Mouse (Mus musculus) neural tube, embryonic 15.5 days (tissue): ENCODE data around the gene Vps18. TPM values are rescaled to one million over a fixed set of nuclear protein-coding genes. Genes with fewer than 3 reads are reported as not detected.

Source experiments
- ATAC-seq: fragments of 200-750 bp; cut with Nextera tagmentation; 2 replicates; pipeline ENCODE4 v1.8.0; 2017; ENCODE audit warnings: mild to moderate bottlenecking, moderate TSS enrichment, moderate library complexity; ENCODE audit not compliant: low FRiP score
- H3K27ac ChIP-seq: fragments of 300-500 bp; sonication (generic); replicated peaks from 2 replicates; pipeline ENCODE4 v1.5.1; 2015; ENCODE audit warnings: mild to moderate bottlenecking, inconsistent platforms
- H3K27me3 ChIP-seq: fragments of 300-500 bp; sonication (generic); replicated peaks from 2 replicates; pipeline ENCODE4 v1.6.1; 2015; ENCODE audit warnings: inconsistent platforms
- H3K36me3 ChIP-seq: fragments of 300-500 bp; sonication (generic); 2 replicates; pipeline ENCODE4 v1.6.1; 2015; ENCODE audit warnings: inconsistent platforms
- H3K4me1 ChIP-seq: fragments of 300-500 bp; sonication (generic); 2 replicates; pipeline ENCODE4 v1.6.1; 2015; ENCODE audit warnings: inconsistent platforms
- H3K4me2 ChIP-seq: fragments of 300-500 bp; sonication (generic); 2 replicates; pipeline ENCODE4 v1.6.1; 2015; ENCODE audit warnings: inconsistent platforms, mild to moderate bottlenecking, moderate library complexity
- H3K4me3 ChIP-seq: fragments of 300-500 bp; sonication (generic); replicated peaks from 2 replicates; pipeline ENCODE4 v1.5.1; 2015; ENCODE audit warnings: mild to moderate bottlenecking, inconsistent platforms
- H3K9ac ChIP-seq: fragments of 300-500 bp; sonication (generic); replicated peaks from 2 replicates; pipeline ENCODE4 v1.6.1; 2015; ENCODE audit warnings: mild to moderate bottlenecking, inconsistent platforms
- H3K9me3 ChIP-seq: fragments of 300-500 bp; sonication (generic); replicated peaks from 2 replicates; pipeline ENCODE4 v1.6.1; 2016; ENCODE audit warnings: inconsistent platforms
- WGBS: fragments of 180-500 bp; shearing (Covaris S2); methylation state at CpG from one replicate; pipeline ENCODE4 v1.1.7; 2015; ENCODE audit warnings: mixed read lengths; 5-methylcytosine and 5-hydroxymethylcytosine counted together
- polyA plus RNA-seq: library from polyadenylated mRNA; unstranded; fragments of >200 nt; fragmentation: Nextera tagmentation; extraction: Ambion mirVana; gene quantifications from 2 replicates; pipeline ENCODE4 v1.2.1, GENCODE M21; 2015

The Vps18 gene
- polyA plus RNA-seq, 1 experiment from 2014 or later: 23.8 TPM

- H3K9me3 ChIP-seq: no peaks in the 10 kb centered on the region
- peaks cover 11% of the 10 kb centered on the region for H3K4me1 ChIP-seq
- H3K4me2 ChIP-seq: no peak overlapping the region
- H3K27ac ChIP-seq: no peak overlapping the region
- no peak overlapping the region for H3K4me3 ChIP-seq
- WGBS: 69% methylated on average over 7 of the region's 7 CpGs
- no peaks in the 10 kb centered on the region for H3K36me3 ChIP-seq
- H3K27me3 ChIP-seq: peaks cover 27% of the 10 kb centered on the region
- no peak overlapping the region for H3K9ac ChIP-seq
- ATAC-seq: no peak
Observed at GRCm38 (mm10) chr2:119334964-119335525, 46.5 kb downstream of the Vps18 start.

- 85% methylated on average over 1 of the region's 1 CpGs for WGBS
- H3K36me3 ChIP-seq: no peaks in the 10 kb centered on the region
- no peaks in the 10 kb centered on the region for H3K9me3 ChIP-seq
- no peak overlapping the region for H3K4me3 ChIP-seq
- no peak for ATAC-seq
- H3K27ac ChIP-seq: no peak overlapping the region
- peaks cover 22% of the 10 kb centered on the region for H3K27me3 ChIP-seq
- no peak overlapping the region for H3K9ac ChIP-seq
- no peak overlapping the region; the same call in 1 of the 2 replicates for H3K4me2 ChIP-seq
- peaks cover 11% of the 10 kb centered on the region for H3K4me1 ChIP-seq
Observed at GRCm38 (mm10) chr2:119335535-119335934, 47.0 kb downstream of the Vps18 start.

DNA sequence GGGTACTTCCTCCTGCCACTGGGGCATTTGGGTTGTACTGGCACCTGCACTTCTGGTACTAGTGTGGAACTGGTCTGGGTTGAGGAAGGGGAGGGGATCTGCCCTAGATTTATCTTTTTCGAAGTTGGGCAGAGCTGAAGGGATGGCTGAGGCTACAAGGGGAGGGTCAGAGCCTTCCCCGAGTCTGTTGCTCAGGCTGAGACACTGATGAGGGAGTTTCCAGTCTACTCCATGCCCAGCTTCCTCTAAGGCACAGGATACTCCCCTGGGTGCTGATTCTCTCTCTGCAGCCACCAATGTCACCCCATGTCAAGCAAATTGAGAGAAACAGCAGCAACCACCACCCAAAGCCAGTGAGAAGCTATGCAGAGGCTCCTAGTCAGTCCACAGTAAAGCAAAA, 47.5 kb downstream of the Vps18 start:
- no peak overlapping the region; the same call in 1 of the 2 replicates for H3K4me2 ChIP-seq
- H3K4me3 ChIP-seq: no peak overlapping the region
- peaks cover 17% of the 10 kb centered on the region for H3K27me3 ChIP-seq
- ATAC-seq: no peak
- H3K36me3 ChIP-seq: no peaks in the 10 kb centered on the region
- no peak overlapping the region for H3K9ac ChIP-seq
- H3K27ac ChIP-seq: no peak overlapping the region
- H3K4me1 ChIP-seq: peaks cover 11% of the 10 kb centered on the region
- H3K9me3 ChIP-seq: no peaks in the 10 kb centered on the region
- 70% methylated on average over 2 of the region's 2 CpGs for WGBS

DNA sequence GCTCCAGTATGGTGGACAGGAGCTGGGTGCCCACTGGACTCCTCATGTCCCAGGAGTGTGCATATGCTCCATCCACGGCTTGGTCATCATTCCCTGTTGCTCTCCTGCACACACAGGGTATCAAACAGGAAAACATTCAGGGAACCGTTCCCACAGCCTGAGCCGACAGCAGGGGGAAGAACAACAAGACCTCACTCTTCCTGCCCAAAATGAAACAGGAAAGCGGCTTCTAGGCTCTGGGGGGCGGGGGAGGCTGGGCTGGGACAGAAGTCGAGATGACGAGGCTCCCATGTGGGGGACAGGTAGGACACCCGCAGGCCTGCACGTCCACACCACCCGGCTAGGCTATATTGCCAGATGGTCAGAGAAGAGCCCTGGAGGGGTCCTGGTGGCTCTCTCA, 47.9 kb downstream of the Vps18 start:
- peaks cover 13% of the 10 kb centered on the region for H3K27me3 ChIP-seq
- 80% methylated on average over 10 of the region's 10 CpGs for WGBS
- H3K36me3 ChIP-seq: no peaks in the 10 kb centered on the region
- peaks cover 11% of the 10 kb centered on the region for H3K4me1 ChIP-seq
- H3K27ac ChIP-seq: 0 out of 2 replicates have a peak overlapping the region, but pooled peaks have one; percentile 24
- H3K9ac ChIP-seq: no peak overlapping the region
- H3K9me3 ChIP-seq: no peaks in the 10 kb centered on the region
- no peak for ATAC-seq
- no peak overlapping the region for H3K4me3 ChIP-seq
- H3K4me2 ChIP-seq: no peak overlapping the region

- H3K4me3 ChIP-seq: peak overlapping the region; percentile 56
- peak; percentile 86 for ATAC-seq
Observed at GRCm38 (mm10) chr2:119337425-119338265, 49.1 kb downstream of the Vps18 start.

GRCm38 (mm10) chr2:119344537-119345138, 56.1 kb downstream of the Vps18 start:
- Histone ChIP-seq H3K9ac (no peak overlapping the region), H3K9me3 (no peaks in the 10 kb centered on the region), H3K27ac (no peak overlapping the region), H3K27me3 (peaks cover 3% of the 10 kb centered on the region; the same call in 1 of the 2 replicates), H3K4me3 (no peak overlapping the region), H3K4me1 (no peaks in the 10 kb centered on the region), H3K4me2 (no peak overlapping the region), H3K36me3 (no peaks in the 10 kb centered on the region)
- WGBS: 59% methylated on average over 6 of the region's 6 CpGs
- no peak for ATAC-seq

More at GRCm38 (mm10) chr2:119337425-119338265, 49.1 kb downstream of the Vps18 start:
- Histone ChIP-seq H3K27me3 (peaks cover under 1% of the 10 kb centered on the region), H3K36me3 (no peaks in the 10 kb centered on the region), H3K27ac (peak overlapping the region; percentile 67), H3K4me2 (peak overlapping the region; percentile 89), H3K9me3 (no peaks in the 10 kb centered on the region), H3K9ac (peak overlapping the region; percentile 68), H3K4me1 (peaks cover 11% of the 10 kb centered on the region)
- WGBS: 7% methylated on average over 60 of the region's 60 CpGs

Other genes with a start within 250 kb of the Vps18 start
- 5.2 and 20.1 TPM in 2 replicates for gene Knl1, start 241.6 kb upstream of the Vps18 start, polyA plus RNA-seq
- gene Rad51, start 175.9 kb upstream of the Vps18 start, polyA plus RNA-seq: 7.3 and 17.3 TPM in 2 replicates
- 47.7 and 49.0 TPM in 2 replicates for gene Rmdn3, start 131.7 kb upstream of the Vps18 start, polyA plus RNA-seq
- gene Gchfr, start 121.0 kb upstream of the Vps18 start, polyA plus RNA-seq: 4.6 TPM in 2 replicates
- gene Gm14137, start 114.2 kb upstream of the Vps18 start, polyA plus RNA-seq: 0.69 and 0.78 TPM in 2 replicates
- gene Zfyve19, start 80.1 kb upstream of the Vps18 start, polyA plus RNA-seq: 64.2 and 68.0 TPM in 2 replicates
- gene Dnajc17, start 79.9 kb upstream of the Vps18 start, polyA plus RNA-seq: 23.9 and 26.1 TPM in 2 replicates
- 0.40 TPM in 1 of 2 replicates, not detected in the other for gene Ppp1r14d, start 58.8 kb upstream of the Vps18 start, polyA plus RNA-seq
- gene Spint1, start 51.4 kb upstream of the Vps18 start, polyA plus RNA-seq: 0.49 and 11.0 TPM in 2 replicates
- gene Rhov, start 17.5 kb upstream of the Vps18 start, polyA plus RNA-seq: 39.5 and 46.6 TPM in 2 replicates
- 3.9 and 10.4 TPM in 2 replicates for gene Dll4, start 37.0 kb downstream of the Vps18 start, polyA plus RNA-seq
- 11.3 and 12.1 TPM in 2 replicates for gene Chac1, start 62.5 kb downstream of the Vps18 start, polyA plus RNA-seq
- 3.1 and 3.5 TPM in 2 replicates for gene Ino80, start 188.9 kb downstream of the Vps18 start, polyA plus RNA-seq